Mouse (Mus musculus) hindbrain, embryonic 14.5 days (tissue): ENCODE measurements around the gene Galnt15. TPM values are rescaled to one million over a fixed set of nuclear protein-coding genes. Genes with fewer than 3 reads are reported as not detected.

ENCODE experiments used
- ATAC-seq: fragments of 200-750 bp; cut with Nextera tagmentation; 2 replicates; pipeline ENCODE4 v1.8.0; 2017; ENCODE audit warnings: moderate number of reproducible peaks, mild to moderate bottlenecking, moderate TSS enrichment, moderate library complexity; ENCODE audit not compliant: low FRiP score
- DNase-seq: peaks from one replicate; pipeline ENCODE4 v3.0.0-alpha.2; 2015; ENCODE audit warnings: low spot score
- H3K27ac ChIP-seq: fragments of 300-500 bp; sonication (generic); 2 replicates; pipeline ENCODE4 v1.5.1; 2014; ENCODE audit warnings: mild to moderate bottlenecking, moderate library complexity
- H3K27me3 ChIP-seq: fragments of 300-500 bp; sonication (generic); 2 replicates; pipeline ENCODE4 v1.6.1; 2014; ENCODE audit warnings: mild to moderate bottlenecking, low read length, mixed read lengths; ENCODE audit not compliant: control insufficient read depth, insufficient read depth
- H3K36me3 ChIP-seq: fragments of 300-500 bp; sonication (generic); replicated peaks from 2 replicates; pipeline ENCODE4 v1.6.1; 2014; ENCODE audit not compliant: control insufficient read depth, insufficient read depth
- H3K4me1 ChIP-seq: fragments of 300-500 bp; sonication (generic); replicated peaks from 2 replicates; pipeline ENCODE4 v1.6.1; 2014; ENCODE audit warnings: antibody characterized with exemption, low read length, mixed read lengths; ENCODE audit not compliant: control insufficient read depth, insufficient read depth
- H3K4me2 ChIP-seq: fragments of 300-500 bp; sonication (generic); replicated peaks from 2 replicates; pipeline ENCODE4 v1.6.1; 2014; ENCODE audit warnings: mild to moderate bottlenecking, moderate library complexity
- H3K4me3 ChIP-seq: fragments of 300-500 bp; sonication (generic); replicated peaks from 2 replicates; pipeline ENCODE4 v1.5.1; 2014; ENCODE audit warnings: mild to moderate bottlenecking, low read length
- H3K9ac ChIP-seq: fragments of 300-500 bp; sonication (generic); 2 replicates; pipeline ENCODE4 v1.6.1; 2014
- H3K9me3 ChIP-seq: fragments of 300-500 bp; sonication (generic); 2 replicates; pipeline ENCODE4 v1.6.1; 2016; ENCODE audit warnings: low read length; ENCODE audit not compliant: control insufficient read depth
- WGBS: fragments of 180-500 bp; shearing (Covaris S2); extraction: QIAGEN DNeasy Blood & Tissue Kit; methylation state at CpG from one replicate; pipeline ENCODE4 v1.1.7; 2014; 5-methylcytosine and 5-hydroxymethylcytosine counted together
- polyA plus RNA-seq: library from polyadenylated mRNA; unstranded; fragments of >200 nt; fragmentation: Nextera tagmentation; extraction: Ambion mirVana; gene quantifications from 2 replicates; pipeline ENCODE4 v1.2.1, GENCODE M21; 2014

The Galnt15 gene
- polyA plus RNA-seq, 1 experiment from 2014 or later = 0.47 TPM

DNA sequence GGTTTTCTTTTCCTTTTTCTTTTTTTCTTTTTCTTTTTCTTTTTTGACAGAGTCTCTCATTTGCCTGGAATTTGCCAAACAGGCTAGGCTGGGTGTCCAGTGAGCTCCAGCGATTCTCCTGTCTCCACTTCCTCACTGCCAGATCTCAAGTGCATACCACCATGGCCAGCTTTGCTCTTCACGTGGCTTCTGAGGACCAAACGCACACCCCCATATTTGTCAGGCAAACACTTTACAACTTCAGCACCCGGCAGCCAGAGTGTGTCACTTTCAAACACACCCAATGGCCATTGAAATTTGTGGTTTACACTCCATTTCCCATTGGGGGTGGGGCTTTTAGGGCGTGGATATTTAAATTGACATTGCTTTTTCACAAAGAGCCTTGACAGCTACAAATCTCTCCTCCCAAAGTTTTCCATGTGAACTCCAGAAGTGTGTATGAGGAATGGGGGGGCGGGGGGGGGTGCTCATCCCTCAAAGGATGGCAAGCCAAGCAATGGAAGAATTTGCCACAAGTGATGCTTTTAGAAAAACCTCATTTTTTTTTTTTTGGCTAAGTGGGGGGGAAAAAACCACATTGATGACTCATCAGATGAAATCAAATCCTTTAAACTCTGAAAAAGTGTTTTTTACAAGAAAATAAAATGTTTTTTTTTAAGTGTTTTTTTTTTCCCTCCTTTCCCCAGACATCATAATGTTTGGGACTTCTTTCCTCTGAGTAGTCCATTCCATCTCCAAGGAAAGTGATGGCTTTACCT, 17.1 kb upstream of the Galnt15 start:
- Histone ChIP-seq H3K4me1 (peaks cover 5% of the 10 kb centered on the region; the same call in 1 of the 2 replicates), H3K27ac (no peak overlapping the region), H3K4me3 (no peak overlapping the region), H3K4me2 (no peak overlapping the region), H3K9me3 (no peaks in the 10 kb centered on the region), H3K27me3 (no peaks in the 10 kb centered on the region), H3K9ac (no peak overlapping the region), H3K36me3 (no peaks in the 10 kb centered on the region)
- WGBS = 75% methylated on average over 6 of the region's 6 CpGs
- DNase-seq = no peak
- no peak for ATAC-seq

DNA sequence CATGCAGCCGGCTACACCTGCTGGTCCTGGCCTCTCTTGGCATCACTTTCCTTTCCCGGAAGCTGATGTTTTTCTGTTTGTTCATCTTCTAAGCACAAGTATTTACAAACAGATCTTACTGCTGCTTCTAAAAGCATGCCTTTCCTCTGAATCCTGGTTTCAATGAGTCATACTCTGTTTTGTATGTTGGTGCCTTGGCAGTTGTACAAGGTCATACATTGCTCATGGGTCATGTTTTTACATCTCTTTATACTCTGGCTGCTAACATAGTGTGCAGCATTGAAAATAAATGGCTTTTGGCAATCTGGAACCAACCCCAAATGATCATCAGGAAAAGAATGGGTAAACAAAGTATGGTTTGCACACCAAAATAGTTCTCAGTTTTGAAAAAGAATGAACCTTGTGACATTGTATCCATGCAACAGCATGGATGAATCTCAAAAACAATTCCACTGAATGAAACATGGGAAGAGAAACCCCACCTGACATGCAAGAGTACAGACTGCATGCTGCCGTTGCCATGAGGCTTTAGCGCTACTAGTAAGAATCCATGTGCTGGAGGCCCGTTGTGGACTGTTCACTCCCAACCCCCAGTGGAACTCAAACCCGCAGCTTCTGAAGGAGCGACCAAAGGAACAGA, 13.5 kb upstream of the Galnt15 start:
- no peak overlapping the region for H3K4me3 ChIP-seq
- ATAC-seq (no peak), DNase-seq (no peak)
- no peak overlapping the region for H3K27ac ChIP-seq
- no peaks in the 10 kb centered on the region for H3K27me3 ChIP-seq
- no peak overlapping the region for H3K9ac ChIP-seq
- H3K9me3 ChIP-seq = no peaks in the 10 kb centered on the region
- H3K36me3 ChIP-seq = no peaks in the 10 kb centered on the region
- H3K4me2 ChIP-seq = no peak overlapping the region
- WGBS = 89% methylated on average over 7 of the region's 7 CpGs
- peaks cover 15% of the 10 kb centered on the region for H3K4me1 ChIP-seq

DNA sequence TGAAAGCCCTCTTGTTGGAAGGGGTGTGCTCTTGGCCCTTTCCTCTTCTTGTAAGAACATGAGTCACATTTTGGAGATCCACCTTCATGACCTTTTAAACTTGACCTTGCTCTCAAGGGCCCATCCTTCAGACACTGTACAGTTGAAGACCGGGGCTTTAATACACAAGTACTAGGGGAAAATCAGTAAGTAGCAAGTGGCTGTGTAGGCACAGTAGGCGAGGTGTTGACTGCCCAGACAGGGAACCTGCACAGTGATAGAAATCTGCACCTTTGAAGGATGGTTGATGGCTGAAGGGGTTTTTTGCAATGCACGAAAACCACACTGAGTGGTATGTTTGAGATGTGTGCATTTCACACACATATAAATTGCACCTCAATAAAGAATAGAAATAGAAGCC, 12.3 kb upstream of the Galnt15 start:
- Histone ChIP-seq H3K4me2 (0 out of 2 replicates have a peak overlapping the region, but pooled peaks have one; percentile 23), H3K27ac (peak overlapping the region; percentile 84), H3K27me3 (no peaks in the 10 kb centered on the region), H3K36me3 (no peaks in the 10 kb centered on the region), H3K4me3 (no peak overlapping the region), H3K9ac (no peak overlapping the region), H3K4me1 (peaks cover 15% of the 10 kb centered on the region), H3K9me3 (no peaks in the 10 kb centered on the region)
- WGBS = 75% methylated on average over 3 of the region's 3 CpGs
- DNase-seq (no peak), ATAC-seq (no peak)

DNA sequence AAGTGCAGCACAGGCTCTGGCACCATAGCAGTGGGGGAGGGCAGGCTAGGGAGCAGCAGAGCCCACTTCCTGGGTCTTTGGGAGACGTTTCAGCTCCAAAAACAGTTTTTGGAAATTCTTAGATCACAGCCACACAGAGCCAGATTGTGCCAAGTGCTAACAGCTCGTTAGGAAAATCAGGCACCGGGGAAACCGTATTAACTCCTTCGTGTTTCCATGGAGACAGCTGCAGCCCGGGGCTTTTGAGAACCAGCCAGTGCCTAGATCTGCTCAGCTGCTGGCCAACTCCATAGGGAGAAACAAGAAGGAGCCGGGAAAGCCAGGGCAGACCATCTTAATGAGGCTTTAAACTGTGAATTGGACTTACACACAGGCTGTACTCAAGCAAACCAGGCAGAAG, 11.9 kb upstream of the Galnt15 start:
- Histone ChIP-seq H3K4me2 (peak overlapping the region; percentile 23), H3K4me1 (peaks cover 15% of the 10 kb centered on the region), H3K9ac (no peak overlapping the region), H3K9me3 (no peaks in the 10 kb centered on the region), H3K27ac (peak overlapping the region; percentile 84), H3K4me3 (no peak overlapping the region), H3K27me3 (no peaks in the 10 kb centered on the region), H3K36me3 (no peaks in the 10 kb centered on the region)
- whole genome bisulfite sequencing = 5% methylated on average over 7 of the region's 7 CpGs
- DNase-seq (peak; percentile 80), ATAC-seq (peak; percentile 87)

DNA sequence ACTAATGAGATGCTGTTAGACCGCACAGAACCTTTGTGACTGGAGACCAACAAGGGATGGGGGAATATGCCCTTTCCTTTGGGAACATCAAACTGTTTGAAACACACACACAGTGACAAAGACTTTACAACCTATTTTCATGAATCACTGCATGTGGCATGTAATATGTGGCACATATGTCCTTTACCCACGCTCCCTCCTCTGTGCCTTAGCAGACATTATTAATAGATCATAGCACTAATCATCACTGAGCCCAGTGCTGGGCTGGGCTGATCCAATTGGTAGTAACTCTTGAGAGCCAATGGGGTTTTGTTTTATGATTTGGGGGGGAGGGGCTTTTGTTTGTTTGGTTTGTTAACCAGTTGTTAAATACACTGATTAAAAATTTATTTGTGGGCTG, 11.3 kb upstream of the Galnt15 start:
- Histone ChIP-seq H3K27me3 (no peaks in the 10 kb centered on the region), H3K4me3 (no peak overlapping the region), H3K36me3 (no peaks in the 10 kb centered on the region), H3K9ac (no peak overlapping the region), H3K9me3 (no peaks in the 10 kb centered on the region), H3K27ac (peak overlapping the region; percentile 84), H3K4me1 (peaks cover 15% of the 10 kb centered on the region), H3K4me2 (peak overlapping the region; percentile 23)
- WGBS = 26% methylated on average over 2 of the region's 2 CpGs
- peak; percentile 57 for ATAC-seq
- DNase-seq = no peak

DNA sequence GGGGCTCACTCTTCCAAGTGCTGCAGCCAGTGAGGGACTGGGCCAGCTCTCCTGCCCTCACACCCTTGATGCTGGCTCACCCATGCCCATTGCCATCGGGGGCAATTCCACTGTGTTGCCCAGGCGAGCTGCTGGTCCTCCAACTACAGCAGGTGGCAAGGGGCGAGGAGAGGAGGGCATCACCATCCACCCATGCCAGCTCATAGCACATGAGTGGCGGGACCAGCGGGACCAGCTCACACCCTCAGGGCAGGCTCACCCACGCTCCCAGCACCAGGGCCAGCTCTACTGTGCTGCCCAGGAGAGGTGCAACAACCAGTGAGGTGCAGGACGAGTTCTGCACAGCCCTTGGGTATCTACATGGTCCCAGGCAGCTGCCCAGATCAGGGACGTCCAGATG, 9.7 kb upstream of the Galnt15 start:
- DNase-seq (no peak), ATAC-seq (no peak)
- Histone ChIP-seq H3K9me3 (no peaks in the 10 kb centered on the region), H3K27me3 (no peaks in the 10 kb centered on the region), H3K4me3 (no peak overlapping the region), H3K4me2 (no peak overlapping the region), H3K27ac (no peak overlapping the region), H3K4me1 (peaks cover 15% of the 10 kb centered on the region), H3K9ac (no peak overlapping the region), H3K36me3 (no peaks in the 10 kb centered on the region)
- WGBS = 90% methylated on average over 8 of the region's 8 CpGs

DNA sequence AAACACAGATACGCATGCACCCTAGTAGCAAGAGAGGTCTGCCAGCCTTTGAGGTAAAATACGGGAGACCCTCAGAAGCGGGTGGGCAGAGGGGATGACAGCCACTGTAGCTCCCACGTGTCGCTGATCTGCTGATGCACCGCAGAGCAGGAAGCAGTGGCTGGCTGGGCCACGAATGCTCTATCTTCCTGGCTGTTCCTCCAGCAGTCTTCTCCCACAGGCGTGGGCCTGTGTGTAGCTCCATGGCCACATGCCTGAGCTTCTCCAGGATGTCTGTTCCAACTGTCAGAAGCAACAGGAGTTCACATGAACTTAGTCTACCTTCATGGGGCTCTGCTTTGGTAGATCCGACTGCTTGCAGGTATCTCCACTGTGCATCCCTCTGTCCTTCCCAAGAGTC, 6.8 kb upstream of the Galnt15 start:
- Histone ChIP-seq H3K36me3 (no peaks in the 10 kb centered on the region), H3K27me3 (no peaks in the 10 kb centered on the region), H3K9ac (no peak overlapping the region), H3K4me1 (peaks cover 7% of the 10 kb centered on the region; the same call in 1 of the 2 replicates), H3K9me3 (no peaks in the 10 kb centered on the region), H3K4me3 (no peak overlapping the region), H3K27ac (no peak overlapping the region), H3K4me2 (no peak overlapping the region)
- DNase-seq = no peak
- WGBS = 68% methylated on average over 9 of the region's 9 CpGs
- no peak for ATAC-seq

DNA sequence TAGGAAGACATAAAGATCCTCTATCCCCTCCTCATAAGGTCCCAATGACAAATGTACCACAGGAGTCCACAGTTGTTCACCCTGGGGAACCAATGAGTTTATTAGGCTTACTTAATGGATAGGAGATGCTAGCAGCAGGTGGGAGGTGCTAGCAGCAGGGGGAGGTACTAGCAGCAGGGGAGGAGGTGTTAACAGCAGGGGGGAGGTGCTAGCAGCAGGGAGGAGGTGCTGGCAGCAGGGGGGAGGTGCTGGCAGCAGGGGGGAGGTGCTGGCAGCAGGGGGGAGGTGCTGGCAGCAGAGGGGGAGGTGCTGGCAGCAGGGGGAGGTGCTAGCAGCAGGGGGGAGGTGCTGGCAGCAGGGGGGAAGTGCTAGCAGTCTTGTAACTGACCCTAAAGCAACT, 6.3 kb upstream of the Galnt15 start:
- no peaks in the 10 kb centered on the region for H3K27me3 ChIP-seq
- no peak for ATAC-seq
- no peak overlapping the region for H3K4me2 ChIP-seq
- no peaks in the 10 kb centered on the region for H3K36me3 ChIP-seq
- DNase-seq = no peak
- no peak overlapping the region for H3K4me3 ChIP-seq
- no peak overlapping the region for H3K9ac ChIP-seq
- H3K4me1 ChIP-seq = peaks cover 3% of the 10 kb centered on the region; the same call in 1 of the 2 replicates
- H3K9me3 ChIP-seq = no peaks in the 10 kb centered on the region
- H3K27ac ChIP-seq = no peak overlapping the region

DNA sequence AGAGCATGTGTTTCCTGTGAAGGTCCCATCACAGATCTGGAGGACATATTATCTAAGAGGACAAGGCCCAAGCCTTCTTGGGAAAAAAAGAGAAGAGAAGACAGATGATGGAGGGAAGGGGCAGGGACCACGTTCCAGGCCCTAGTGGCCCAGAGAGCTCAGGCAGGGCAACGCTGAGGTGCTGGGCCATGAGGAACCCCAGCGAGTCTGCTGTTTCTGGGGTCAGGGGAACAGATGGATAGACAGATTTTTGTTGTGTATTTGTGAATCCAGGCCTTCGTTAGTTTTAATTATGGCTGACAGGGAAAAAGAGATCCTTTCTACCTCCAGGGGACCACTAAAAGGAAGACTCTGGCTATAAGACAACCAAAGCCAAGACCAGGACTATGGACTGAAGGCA, 4.9 kb upstream of the Galnt15 start:
- no peak for DNase-seq
- Histone ChIP-seq H3K27ac (no peak overlapping the region), H3K27me3 (no peaks in the 10 kb centered on the region)

More for the DNA sequence above, 4.9 kb upstream of the Galnt15 start:
- ATAC-seq = no peak
- peaks cover 6% of the 10 kb centered on the region; the same call in 1 of the 2 replicates for H3K4me1 ChIP-seq
- WGBS = 84% methylated on average over 4 of the region's 4 CpGs
- no peaks in the 10 kb centered on the region for H3K36me3 ChIP-seq
- no peak overlapping the region for H3K4me2 ChIP-seq
- H3K4me3 ChIP-seq = no peak overlapping the region
- no peaks in the 10 kb centered on the region for H3K9me3 ChIP-seq
- H3K9ac ChIP-seq = no peak overlapping the region
